Mouse (Mus musculus): ENCODE data around the gene Ttc30a2.

DNA sequence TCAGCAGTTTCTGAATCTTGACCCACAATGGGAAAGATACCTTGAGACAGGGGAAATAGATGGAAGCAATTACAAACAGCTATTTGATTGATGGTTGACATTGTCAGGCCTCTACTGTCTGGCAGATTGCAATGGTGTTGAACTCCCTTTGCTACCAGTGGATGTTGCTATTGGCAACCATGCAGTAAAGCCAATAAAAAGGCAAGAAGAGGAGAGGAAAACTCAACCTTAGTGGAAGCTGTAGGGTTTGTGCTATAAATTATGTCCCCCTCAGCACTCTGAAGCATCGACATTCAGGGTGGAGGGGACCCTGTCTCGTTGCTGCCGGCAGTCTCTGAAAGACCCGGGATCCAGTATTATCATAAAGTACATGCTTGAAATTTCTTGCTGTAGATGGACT, 10.4 kb upstream of the Ttc30a2 start:
- no peak for TF ChIP-seq HCFC1 (IDR thresholded peaks at IDR 0.05; ENCODE audit: borderline replicate concordance, insufficient read depth, low read length)
- TF ChIP-seq ZNF384 (IDR thresholded peaks at IDR 0.05; ENCODE audit: low read depth, low read length), result no peak
- TF ChIP-seq MAFK (IDR thresholded peaks at IDR 0.05; ENCODE audit: insufficient read depth, low read depth, low read length), result 0 out of 2 replicates have a peak, but pooled peaks have one; percentile 63
- no peak for TF ChIP-seq CHD2 (IDR thresholded peaks at IDR 0.05; ENCODE audit: low read depth, low read length)
